In genomic region chr2:37838202-37838984, GRCm38 (mm10) we compare ENCODE assay signal across 33 mouse cellular contexts.
"Had no signal": no experiment of that assay in that cellular context is flagged by ENCODE, and none has a peak within 500 bp of the region (broad histone marks: within the 10 kb centered on the region; RNA-seq: fewer than 3 reads in every experiment).

No protein-coding gene starts in this region.

- H3K27ac ChIP-seq: heart, adult 2 months; heart, embryonic 10.5 days; heart, embryonic 13.5 days; heart, embryonic 15.5 days; hindbrain, embryonic 10.5 days; hindbrain, embryonic 12.5 days; hindbrain, embryonic 13.5 days; hindbrain, embryonic 15.5 days; hindbrain, postnatal 0 days; kidney, embryonic 15.5 days; kidney, postnatal 0 days; layer of hippocampus, adult 2 months; left cerebral cortex, adult 2 months had no signal

- H3K9ac ChIP-seq: heart, embryonic 12.5 days; heart, embryonic 13.5 days; heart, embryonic 15.5 days; hindbrain, embryonic 12.5 days; hindbrain, embryonic 13.5 days; hindbrain, embryonic 15.5 days; kidney, embryonic 15.5 days had no signal

- ATAC-seq: hindbrain, embryonic 16.5 days; hindbrain, postnatal 0 days; inflammation-experienced regulatory T-cells, adult 6 months had no signal

- H3K36me3 ChIP-seq: heart, embryonic 10.5 days; heart, embryonic 15.5 days; hindbrain, embryonic 10.5 days; hindbrain, embryonic 12.5 days; hindbrain, embryonic 15.5 days had no signal

- H3K4me3 ChIP-seq: heart, adult 2 months; heart, embryonic 10.5 days; heart, embryonic 12.5 days; heart, embryonic 13.5 days; heart, embryonic 15.5 days; hindbrain, embryonic 10.5 days; hindbrain, embryonic 12.5 days; hindbrain, embryonic 13.5 days; hindbrain, embryonic 15.5 days; kidney, embryonic 15.5 days; layer of hippocampus, adult 2 months; left cerebral cortex, adult 2 months had no signal

- H3K9me3 ChIP-seq: heart, embryonic 10.5 days; heart, embryonic 12.5 days; heart, embryonic 13.5 days; heart, embryonic 15.5 days; hindbrain, embryonic 10.5 days; hindbrain, embryonic 12.5 days; hindbrain, embryonic 13.5 days; hindbrain, embryonic 15.5 days; kidney, embryonic 15.5 days had no signal

- H3K27me3 ChIP-seq: heart, embryonic 13.5 days; heart, embryonic 15.5 days; hindbrain, embryonic 12.5 days; hindbrain, embryonic 13.5 days; hindbrain, embryonic 15.5 days; kidney, embryonic 15.5 days had no signal

- DNase-seq: heart, adult 2 months; heart, postnatal 10 days; heart, postnatal 14 days; heart, postnatal 36 days; heart, postnatal 4 days; kidney, adult 11 months; kidney, adult 18-20 months; kidney, adult 2 months; kidney, adult 8-10 months; kidney, adult 9 months; kidney, postnatal 10 days; kidney, postnatal 14 days; kidney, postnatal 25 days; kidney, postnatal 36 days; kidney, postnatal 4 days; layer of hippocampus, adult 9-11 months; layer of hippocampus, postnatal 36 days had no signal

- H3K4me2 ChIP-seq: heart, embryonic 11.5 days; heart, embryonic 12.5 days; heart, embryonic 13.5 days; heart, embryonic 15.5 days; hindbrain, embryonic 12.5 days; hindbrain, embryonic 13.5 days; hindbrain, embryonic 15.5 days; kidney, embryonic 15.5 days had no signal
